Mouse (Mus musculus): ENCODE results near the gene S100pbp.

The S100pbp gene

GRCm38 (mm10) chr4:129189542-129190519, at the start of gene S100pbp, which contains the start of gene Yars:
TSS of gene S100pbp (minus strand) at chr4:129189727.
TSS of gene Yars (plus strand) at chr4:129189760.
- DNase-seq, result peak; percentile 99

GRCm38 (mm10) chr4:129239075-129239474, 49.5 kb upstream of the S100pbp start:
- peak; percentile 34 to 43 for DNase-seq

GRCm38 (mm10) chr4:129238579-129239016, 49.1 kb upstream of the S100pbp start:
- DNase-seq, result no peak

GRCm38 (mm10) chr4:129237843-129238441, 48.4 kb upstream of the S100pbp start:
- DNase-seq, result no peak

- no peak for DNase-seq
Observed at GRCm38 (mm10) chr4:129236236-129236813, 46.8 kb upstream of the S100pbp start.

- DNase-seq, result no peak
Observed at GRCm38 (mm10) chr4:129235147-129235546, 45.6 kb upstream of the S100pbp start.

GRCm38 (mm10) chr4:129234488-129234887, 45.0 kb upstream of the S100pbp start:
- no peak for DNase-seq

- DNase-seq, result no peak
Observed at GRCm38 (mm10) chr4:129232561-129233360, 43.2 kb upstream of the S100pbp start.

GRCm38 (mm10) chr4:129231594-129232450, 42.3 kb upstream of the S100pbp start:
- DNase-seq, result no peak

GRCm38 (mm10) chr4:129230926-129231325, 41.4 kb upstream of the S100pbp start:
- DNase-seq, result no peak

- no peak for DNase-seq
Observed at GRCm38 (mm10) chr4:129227985-129228381, 38.5 kb upstream of the S100pbp start.

- no peak for DNase-seq
Observed at GRCm38 (mm10) chr4:129227170-129227984, 37.9 kb upstream of the S100pbp start.

- no peak for DNase-seq
Observed at GRCm38 (mm10) chr4:129226441-129226963, 37.0 kb upstream of the S100pbp start.

GRCm38 (mm10) chr4:129225315-129225714, 35.8 kb upstream of the S100pbp start:
- no peak for DNase-seq

GRCm38 (mm10) chr4:129223421-129224281, 34.1 kb upstream of the S100pbp start:
- DNase-seq, result no peak

- DNase-seq, result no peak
Observed at GRCm38 (mm10) chr4:129222019-129222925, 32.7 kb upstream of the S100pbp start.

- DNase-seq, result no peak
Observed at GRCm38 (mm10) chr4:129221097-129222010, 31.8 kb upstream of the S100pbp start.

Data from B cell, adult 2 months (primary cell).